Mouse (Mus musculus) liver, adult 2 months (tissue): ENCODE data around the gene Lep.

Experiments used
- CTCF ChIP-seq: fragments of 200-500 bp; IDR thresholded peaks from 2 replicates; pipeline ENCODE4 v1.5.1; 2011; ENCODE audit warnings: low read depth, low read length, control low read depth
- POLR2A ChIP-seq: fragments of 200-500 bp; IDR thresholded peaks from 2 replicates; pipeline ENCODE4 v1.6.1; 2011; ENCODE audit warnings: low read length, control low read depth; ENCODE audit not compliant: insufficient read depth; ENCODE audit errors: extremely low read depth

DNA sequence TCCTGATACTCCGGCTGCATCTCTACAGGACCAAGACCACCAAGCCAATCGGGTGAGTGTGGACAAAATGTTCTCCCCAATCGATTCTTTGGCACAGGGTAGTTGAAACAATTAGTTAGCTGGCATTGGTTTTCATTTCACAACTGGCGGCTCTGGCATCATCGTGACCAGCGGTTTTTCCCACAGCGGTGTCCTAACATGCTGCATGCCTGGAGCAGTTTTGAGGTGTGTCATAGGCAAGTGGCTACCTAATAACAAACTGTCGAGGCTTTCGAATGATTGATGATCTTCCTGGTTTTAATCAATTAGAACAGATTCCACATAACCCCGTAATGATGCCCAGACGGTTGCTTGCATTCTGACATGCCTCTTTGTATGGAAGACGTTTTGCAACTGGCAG lies 27.6 kb upstream of the Lep start:
- TF ChIP-seq POLR2A (no peak), CTCF (no peak)
